Mouse (Mus musculus) v-Abl transformed pro-B cells (cell line): Measurements from ENCODE around the gene Cacybp.

Source experiments
- in situ Hi-C, 2 experiments: fragments of 400-800 bp; cut with MboI; formaldehyde crosslinking; loops; one replicate each; pipeline ENCODE4 v1.15.1; 2025; ENCODE audit not compliant: unreplicated experiment in 2 of 2

Cacybp gene

DNA sequence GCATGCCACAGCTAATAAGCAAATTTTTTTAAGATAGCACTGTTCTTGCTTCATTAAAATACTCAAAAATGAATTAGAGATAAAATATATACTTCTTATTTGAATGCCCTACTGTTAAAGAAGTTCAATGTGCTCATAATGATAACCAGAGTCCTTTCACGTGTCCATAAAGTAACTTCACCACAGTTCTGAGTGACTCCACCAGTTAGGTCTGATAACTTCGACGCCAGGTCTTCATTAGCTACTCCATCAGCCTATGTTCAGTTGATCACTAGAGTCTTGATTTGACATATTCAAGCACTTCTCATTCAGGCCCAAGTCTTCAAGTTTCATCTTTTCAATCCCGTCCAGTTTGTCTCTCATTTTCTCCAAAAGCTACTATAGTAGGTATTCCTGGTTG, 14.5 kb upstream of the Cacybp start:
- in situ Hi-C loops: loop anchor here (5.0 to 10.0 kb wide), 3 partner anchors 148 to 728 kb away; no protein-coding TSS in a partner anchor

DNA sequence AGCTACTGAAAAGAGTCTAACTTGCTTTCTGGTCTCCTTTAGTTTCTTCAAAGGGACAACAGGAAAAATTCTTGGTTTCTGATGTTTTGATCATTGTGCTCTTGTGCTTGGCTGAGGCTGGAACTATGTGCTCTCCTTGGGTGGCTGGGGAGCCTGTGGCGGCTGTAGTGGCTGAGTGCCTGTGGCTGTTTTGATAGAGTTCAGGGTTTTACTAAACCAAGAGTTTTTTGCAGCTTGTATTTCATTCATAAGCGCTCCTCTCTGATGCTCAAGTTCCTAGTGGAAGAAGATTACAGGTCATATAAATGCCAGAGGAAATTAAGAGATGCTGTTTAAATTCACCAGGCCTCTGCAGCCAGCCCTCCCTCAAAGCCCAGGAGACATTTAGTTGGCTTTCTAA, 11.4 kb upstream of the Cacybp start:
- in situ Hi-C loops: loop anchor here (10.0 to 25.0 kb wide), 3 partner anchors 151 to 731 kb away; no protein-coding TSS in a partner anchor

- in situ Hi-C loops: loop anchor here in 1 of 2 experiments (25.0 kb wide), 1 partner anchor 644 kb away; no protein-coding TSS in a partner anchor
Measured at GRCm38 (mm10) chr1:160217898-160218297, 5.2 kb upstream of the Cacybp start.

DNA sequence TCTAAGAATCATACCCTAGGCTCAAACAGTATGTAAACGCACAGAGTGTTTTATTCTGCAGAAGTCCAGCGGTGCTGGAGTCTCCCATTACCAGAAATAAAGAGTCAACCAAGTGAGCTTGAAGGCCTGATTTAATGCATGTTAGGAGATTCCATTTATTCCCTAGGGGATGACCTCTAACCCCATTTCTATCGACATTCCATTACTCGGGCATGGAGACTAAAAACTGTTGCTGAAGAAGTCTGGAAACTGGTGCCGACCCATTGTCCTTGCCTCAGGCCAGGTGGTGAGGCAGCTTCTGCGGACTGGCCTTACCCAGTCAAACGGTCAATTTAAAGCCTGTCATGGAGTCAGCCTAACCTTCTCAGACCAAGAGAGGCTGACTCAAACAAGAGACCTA, 1.5 kb upstream of the Cacybp start:
- in situ Hi-C loops: loop anchor here in 1 of 2 experiments (25.0 kb wide), 1 partner anchor 648 kb away; no protein-coding TSS in a partner anchor

GRCm38 (mm10) chr1:160212123-160212691, 468 bp downstream of the Cacybp start:
- in situ Hi-C loops: loop anchor here in 1 of 2 experiments (25.0 kb wide), 1 partner anchor 650 kb away; no protein-coding TSS in a partner anchor

DNA sequence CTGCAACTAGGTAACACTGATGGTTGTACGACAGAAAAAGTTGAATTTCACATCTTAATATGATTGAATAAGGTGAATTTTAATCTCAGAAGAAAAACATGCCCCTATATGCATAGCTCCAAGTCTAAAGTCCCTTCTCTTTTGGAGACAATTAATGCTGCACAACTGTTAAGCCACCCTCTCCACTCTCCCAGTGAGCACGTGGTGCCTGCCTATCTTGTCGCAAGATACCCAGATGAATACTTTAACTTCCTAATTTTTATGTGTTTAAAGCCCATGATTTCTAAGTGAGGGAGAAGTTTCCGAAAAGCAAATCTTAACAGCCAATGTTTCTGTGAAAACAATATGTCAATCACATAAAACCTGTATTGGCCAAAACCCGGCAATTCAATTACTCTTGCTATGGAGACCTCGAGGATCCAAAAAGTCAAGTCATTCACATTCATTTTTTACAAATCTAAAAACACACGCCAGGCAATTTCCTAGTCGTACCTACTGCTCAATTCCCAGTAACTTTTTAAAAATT, 1.0 kb downstream of the Cacybp start:
- in situ Hi-C loops: loop anchor here in 1 of 2 experiments (25.0 kb wide), 1 partner anchor 651 kb away; no protein-coding TSS in a partner anchor

- in situ Hi-C loops: loop anchor here in 1 of 2 experiments (25.0 kb wide), 1 partner anchor 652 kb away; no protein-coding TSS in a partner anchor
Measured at GRCm38 (mm10) chr1:160210566-160210965, 2.1 kb downstream of the Cacybp start.

DNA sequence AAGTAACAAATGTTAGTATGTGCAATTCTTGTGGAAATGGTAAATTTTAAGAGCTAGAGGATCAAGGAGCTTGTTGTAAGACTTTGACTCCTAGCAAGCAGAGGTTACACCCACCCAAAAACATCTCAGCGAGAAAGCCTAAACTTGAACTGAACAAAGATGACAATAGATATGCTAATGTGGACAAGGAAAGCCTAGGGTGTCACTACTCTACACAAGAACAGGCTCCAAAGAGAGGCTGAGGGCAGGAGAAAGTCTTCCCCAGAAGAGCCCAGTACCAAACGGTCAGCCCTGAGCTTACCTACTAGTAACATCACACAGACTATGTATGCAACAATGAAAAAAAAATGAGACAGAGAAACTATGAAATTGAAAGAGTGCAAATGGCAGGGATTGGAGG, 2.8 kb downstream of the Cacybp start:
- in situ Hi-C loops: loop anchor here in 1 of 2 experiments (10.0 to 25.0 kb wide), 2 partner anchors 652 to 1525 kb away; no protein-coding TSS in a partner anchor

DNA sequence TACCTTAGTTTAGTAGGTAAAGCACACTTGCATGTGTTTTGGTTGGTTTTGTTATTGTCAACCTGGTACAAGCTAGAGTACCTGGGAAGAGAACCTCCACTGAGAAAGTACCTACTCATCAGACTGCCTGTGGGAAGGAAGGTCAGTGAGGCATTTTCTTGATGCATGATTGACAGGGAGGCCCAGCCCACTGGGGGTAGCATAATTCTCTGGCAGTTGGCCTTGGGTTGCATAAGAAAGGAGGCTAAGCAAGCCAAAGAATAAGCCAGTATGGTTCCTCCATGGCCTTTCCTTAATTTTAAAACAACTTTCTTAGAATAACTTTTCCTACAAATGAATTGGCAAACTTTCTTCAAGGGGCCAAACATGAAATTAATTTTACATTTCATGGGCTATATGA, 7.2 kb downstream of the Cacybp start:
- in situ Hi-C loops: loop anchor here in 1 of 2 experiments (10.0 to 25.0 kb wide), 2 partner anchors 657 to 1529 kb away; no protein-coding TSS in a partner anchor

DNA sequence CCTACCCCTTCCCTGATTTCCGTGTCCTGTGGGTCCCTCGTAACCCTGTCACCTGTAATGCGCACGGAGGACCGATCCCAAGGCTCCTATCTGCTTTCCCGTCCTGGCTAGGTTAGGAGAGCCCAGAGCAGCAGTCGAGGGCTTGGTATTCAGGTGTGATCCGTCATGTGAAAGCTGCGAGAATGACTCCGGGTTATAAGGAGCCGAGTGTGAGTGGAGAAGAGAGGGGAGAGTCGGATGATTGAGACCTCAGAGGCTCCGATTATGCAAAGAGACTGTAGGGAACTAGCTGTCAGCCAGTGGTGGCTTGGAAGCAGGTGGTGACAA, 17.4 kb downstream of the Cacybp start:
- in situ Hi-C loops: loop anchor here (5.0 to 25.0 kb wide), 6 partner anchors 180 to 1542 kb away; no protein-coding TSS in a partner anchor

- in situ Hi-C loops: loop anchor here (5.0 to 25.0 kb wide), 8 partner anchors 180 to 1543 kb away; no protein-coding TSS in a partner anchor
Measured at GRCm38 (mm10) chr1:160194529-160195336, 17.9 kb downstream of the Cacybp start, which contains the start of gene Mrps14. Mrps14 (plus strand) TSS chr1:160195215.

- in situ Hi-C loops: loop anchor here (5.0 to 25.0 kb wide), 8 partner anchors 280 to 1553 kb away; no protein-coding TSS in a partner anchor
Measured at GRCm38 (mm10) chr1:160184506-160184905, 28.2 kb downstream of the Cacybp start.

GRCm38 (mm10) chr1:160181216-160181615, 31.5 kb downstream of the Cacybp start:
- in situ Hi-C loops: loop anchor here (5.0 to 25.0 kb wide), 8 partner anchors 276 to 1556 kb away; no protein-coding TSS in a partner anchor

- in situ Hi-C loops: loop anchor here (5.0 to 25.0 kb wide), 5 partner anchors 385 to 1560 kb away; no protein-coding TSS in a partner anchor
Measured at GRCm38 (mm10) chr1:160176903-160177302, 35.8 kb downstream of the Cacybp start.

- in situ Hi-C loops: no loop called here
Measured at GRCm38 (mm10) chr1:160166600-160166999, 46.1 kb downstream of the Cacybp start.

- in situ Hi-C loops: no loop called here
Measured at GRCm38 (mm10) chr1:160158190-160158589, 54.5 kb downstream of the Cacybp start.

DNA sequence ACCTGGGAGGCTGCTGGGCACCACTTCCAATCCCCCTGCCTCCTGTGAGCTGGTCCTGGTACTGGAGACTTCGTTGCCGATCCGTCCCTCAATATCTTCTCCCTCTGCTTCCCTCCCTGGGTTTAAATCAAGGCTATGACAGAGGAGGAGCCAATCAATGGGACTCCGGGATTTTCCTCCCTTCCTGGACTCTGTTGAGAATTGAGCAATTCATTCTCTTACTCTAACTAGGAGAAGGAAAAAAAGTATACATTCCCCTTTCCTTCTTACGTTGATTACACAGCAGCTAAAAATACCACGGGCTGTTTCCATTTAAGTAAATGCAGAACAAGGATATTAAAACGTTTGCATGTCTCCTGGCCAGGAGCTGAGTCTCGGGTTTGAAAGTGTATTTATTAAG, 59.2 kb downstream of the Cacybp start, which contains the start of gene Tnn:
Gene Tnn (minus strand): TSS at position 101 of the 400 bp plus-strand sequence.
- in situ Hi-C loops: no loop called here
